Mouse (Mus musculus) liver, adult 2 months (tissue): Measurements from ENCODE around the gene C1ql4.

Experiments used
- CTCF ChIP-seq: fragments of 200-500 bp; IDR thresholded peaks from 2 replicates; pipeline ENCODE4 v1.5.1; 2011; ENCODE audit warnings: low read depth, low read length, control low read depth
- POLR2A ChIP-seq: fragments of 200-500 bp; IDR thresholded peaks from 2 replicates; pipeline ENCODE4 v1.6.1; 2011; ENCODE audit warnings: low read length, control low read depth; ENCODE audit not compliant: insufficient read depth; ENCODE audit errors: extremely low read depth

DNA sequence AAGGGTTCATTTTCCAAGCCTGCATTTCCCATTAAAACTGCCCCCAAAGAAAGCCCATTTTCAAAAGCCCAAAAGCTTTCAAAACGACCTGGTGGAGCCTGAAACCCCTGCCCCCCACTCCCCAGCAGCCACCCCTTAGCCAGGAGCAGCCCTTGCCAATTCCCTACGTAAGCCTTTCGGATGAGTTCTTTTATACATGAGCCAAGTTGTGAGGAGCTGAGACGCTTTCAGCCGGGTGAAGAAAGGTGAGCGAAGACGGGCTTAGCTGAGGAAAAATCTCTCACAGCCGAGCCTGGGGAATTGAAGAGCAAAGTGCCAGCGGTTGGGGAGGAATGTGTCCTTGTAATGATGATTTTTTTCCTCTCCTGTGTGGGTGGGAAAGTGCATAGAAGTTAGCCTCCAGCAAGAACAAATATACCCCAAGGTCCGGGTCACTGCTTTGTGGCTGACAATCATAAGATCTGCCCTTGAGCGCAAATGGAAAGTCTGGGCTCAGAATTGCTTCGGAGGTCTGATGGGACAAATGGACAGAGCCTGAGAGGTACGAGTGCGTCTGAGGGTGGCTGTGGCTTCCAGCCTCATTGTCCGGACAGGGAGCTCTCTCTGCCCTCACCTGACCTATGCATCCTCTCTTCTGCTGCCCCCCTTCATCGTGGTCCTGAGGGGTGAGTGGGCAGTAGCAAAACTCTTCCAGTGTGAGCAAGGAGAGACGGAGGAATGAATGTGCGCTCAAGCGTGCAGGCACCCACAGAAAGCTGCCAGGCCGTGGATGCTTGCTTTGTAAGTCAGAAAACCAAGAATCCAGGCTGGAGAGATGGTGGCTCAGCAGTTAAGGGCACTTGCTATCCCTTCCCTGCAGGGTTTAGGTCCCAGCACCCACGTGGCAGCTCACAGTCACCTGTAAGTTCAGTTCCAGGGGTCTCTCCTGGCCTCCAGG is 46.4 kb downstream of the C1ql4 start:
- TF ChIP-seq POLR2A: no peak
- no peak for TF ChIP-seq CTCF
